Mouse (Mus musculus): ENCODE results near the gene Hax1.

Hax1 gene

GRCm38 (mm10) chr3:89962059-89962750 lies 36.4 kb downstream of the Hax1 start:
- no peak for DNase-seq (ENCODE audit: low spot score in 2 of 2)

GRCm38 (mm10) chr3:89961436-89961835 lies 37.1 kb downstream of the Hax1 start:
- DNase-seq (ENCODE audit: low spot score in 2 of 2) = no peak

- peak; percentile 77 to 84 for DNase-seq (ENCODE audit: low spot score in 2 of 2)
These were observed 38.1 kb downstream of the Hax1 start for GRCm38 (mm10) chr3:89960469-89960868.

- DNase-seq (ENCODE audit: low spot score in 2 of 2) = no peak
These were observed 39.1 kb downstream of the Hax1 start for GRCm38 (mm10) chr3:89959435-89959834.

GRCm38 (mm10) chr3:89957880-89958279 lies 40.7 kb downstream of the Hax1 start:
- DNase-seq (ENCODE audit: low spot score in 2 of 2) = no peak

- no peak for DNase-seq (ENCODE audit: low spot score in 2 of 2)
These were observed 42.2 kb downstream of the Hax1 start for GRCm38 (mm10) chr3:89956177-89956971.

- DNase-seq (ENCODE audit: low spot score in 2 of 2) = peak; percentile 67 to 87
These were observed 45.2 kb downstream of the Hax1 start for GRCm38 (mm10) chr3:89953420-89953819.

GRCm38 (mm10) chr3:89948655-89949054 lies 49.9 kb downstream of the Hax1 start:
- DNase-seq (ENCODE audit: low spot score in 2 of 2) = no peak

GRCm38 (mm10) chr3:89948021-89948420 lies 50.6 kb downstream of the Hax1 start:
- no peak for DNase-seq (ENCODE audit: low spot score in 2 of 2)

Data from spleen, postnatal 4 days (tissue).